Mouse (Mus musculus) layer of hippocampus, postnatal 10 days (tissue): ENCODE results near the gene Zfp775. TPM values are rescaled to one million over a fixed set of nuclear protein-coding genes. Genes with fewer than 3 reads are reported as not detected.
A peak's percentile ranks its signal among the peaks of the same experiment; 100 is the strongest.

Experiments
- DNase-seq, 2 experiments: peaks; one replicate each; pipeline ENCODE4 v3.0.0; 2021; ENCODE audit warnings: low spot score in 2 of 2
- long read RNA-seq: library from polyadenylated mRNA; stranded (forward); transcript quantifications from one replicate; pipeline ENCODE4 v2.0.0, GENCODE M21; 2023
- total RNA-seq, 2 experiments: library from RNA; stranded (reverse); gene quantifications; 2 replicates each; pipeline ENCODE4 v1.2.3; 2021

Gene Zfp775
- 1 to 10 TPM; 5.6 to 6.6 TPM for total RNA-seq
- long read RNA-seq, full-length matches to known transcripts: 2 of 4 reads
- long read RNA-seq, partial matches to known transcripts: 0 of 4 reads
- long read RNA-seq, other reads (novel, unspliced or antisense): 2 of 4 reads

DNA sequence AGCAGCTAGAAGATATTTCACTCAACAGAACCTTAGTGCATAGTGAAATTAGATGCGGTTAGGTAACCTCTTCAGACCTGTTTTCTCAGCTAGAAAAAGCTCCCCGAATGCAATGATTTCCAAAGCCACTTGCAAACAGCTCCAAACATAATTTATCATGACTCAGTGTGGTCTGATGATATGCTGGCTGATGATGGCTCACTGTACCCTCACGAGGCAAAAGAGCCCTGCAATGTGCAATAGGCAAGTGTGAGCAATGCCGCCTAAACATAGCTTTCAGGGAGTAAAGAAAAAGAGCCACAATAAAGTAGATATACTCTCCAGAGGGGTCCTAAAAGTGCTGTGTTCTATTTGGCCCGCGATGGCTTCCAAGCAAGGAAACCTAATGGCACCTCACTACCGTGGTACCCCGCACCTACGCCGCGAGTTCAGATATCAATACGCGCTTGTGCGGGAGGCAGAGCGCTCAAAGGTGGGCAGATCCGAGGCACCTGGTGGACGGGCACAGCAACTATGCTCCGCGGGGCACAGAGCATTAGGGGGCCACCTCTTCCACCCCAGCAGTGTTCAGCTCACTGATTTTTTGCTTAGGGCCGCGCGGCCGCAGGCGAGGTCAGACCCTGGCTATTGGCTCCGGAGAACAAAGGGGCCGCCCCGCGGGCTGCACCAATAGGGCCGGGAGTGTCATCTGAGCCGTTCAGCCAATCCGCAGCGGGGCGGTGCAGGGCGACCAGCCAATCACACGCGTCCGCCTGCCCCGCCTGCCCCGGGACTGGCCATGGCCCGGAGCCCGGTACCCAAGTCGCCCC lies at the start of gene Zfp775:
Gene Zfp775 (plus strand): TSS at position 793 of the 809 bp plus-strand sequence.
- DNase-seq: peak; percentile 96 to 98

DNA sequence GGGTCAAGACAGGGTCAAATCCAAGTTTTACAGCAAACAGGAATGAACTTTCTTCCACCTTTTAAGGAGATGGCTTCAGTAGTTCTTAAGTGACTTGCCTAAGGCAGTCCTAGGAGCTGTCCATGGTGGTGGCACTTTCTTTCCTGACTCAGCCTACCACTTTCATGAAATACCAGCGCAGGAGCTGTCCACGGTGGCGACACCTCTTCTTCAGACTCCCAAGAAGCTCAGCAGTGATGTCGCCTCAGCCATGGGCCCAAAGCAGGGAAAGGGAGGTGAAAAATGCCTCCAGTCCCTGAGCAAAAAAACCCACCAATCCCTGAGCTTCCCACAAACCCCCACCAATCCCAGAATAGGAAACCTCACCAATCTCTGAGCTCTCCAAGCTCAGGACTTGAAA lies 48.9 kb upstream of the Zfp775 start:
- no peak for DNase-seq

DNA sequence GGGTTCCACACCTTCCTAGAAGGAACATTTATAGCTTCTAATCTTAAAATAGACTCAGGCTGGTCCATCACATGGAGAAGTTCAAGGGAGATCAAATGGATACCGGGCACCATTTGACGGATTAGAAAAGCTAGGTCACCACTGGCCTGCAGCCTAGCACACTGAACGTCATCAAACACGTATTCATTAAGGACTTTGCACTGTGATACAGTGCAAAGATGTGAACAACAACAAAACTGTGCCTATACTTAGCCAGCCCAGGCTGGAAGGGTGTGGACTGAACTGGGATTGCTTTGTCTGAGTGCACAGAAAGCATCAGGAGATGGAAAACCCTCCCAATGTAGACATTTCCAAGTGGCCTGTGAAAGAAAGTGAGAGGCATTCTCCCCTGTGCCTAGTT lies 48.0 kb upstream of the Zfp775 start:
- peak in 1 of 2 experiments; percentile 24 for DNase-seq

DNA sequence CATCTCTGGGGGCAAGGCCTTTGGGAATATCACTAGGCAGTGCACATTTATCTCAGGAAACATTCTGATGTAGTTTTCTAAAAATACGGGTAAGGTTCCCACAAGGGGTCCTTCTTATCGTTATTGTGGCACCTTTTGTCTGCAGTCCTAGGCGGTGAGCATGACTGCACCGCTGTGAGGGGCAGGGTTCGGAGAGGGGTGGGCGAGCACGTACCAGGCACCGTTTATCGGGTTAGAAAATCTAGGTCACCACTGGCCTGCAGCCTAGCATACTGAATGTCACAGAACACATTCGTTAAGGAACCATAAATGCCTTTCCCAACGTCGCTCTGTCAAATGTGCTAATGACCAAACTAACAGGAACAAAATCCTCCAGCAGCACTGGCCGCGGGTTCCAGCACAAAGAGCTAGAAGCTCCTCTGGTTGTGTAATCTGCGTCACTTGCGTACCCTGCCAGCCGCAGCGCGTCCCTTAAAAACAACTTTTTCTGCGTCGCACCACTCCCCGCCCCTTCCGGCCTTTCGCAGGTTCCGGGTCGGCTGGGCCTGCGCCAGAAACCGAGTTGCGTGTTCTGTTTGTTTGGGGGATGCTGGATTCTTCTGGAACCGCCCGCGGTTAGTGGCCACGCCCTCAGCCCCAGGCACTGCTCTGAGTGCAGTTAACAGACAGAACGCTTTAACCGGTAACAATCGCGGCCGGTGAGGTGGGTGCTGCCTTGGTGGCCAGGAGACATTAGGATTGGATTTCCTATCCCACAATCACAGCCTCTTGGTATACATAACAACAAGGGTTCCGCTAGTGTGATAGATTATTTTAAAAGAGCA lies 47.4 kb upstream of the Zfp775 start, which contains the start of gene Lrrc61:
Gene Lrrc61 (plus strand): TSS at position 517 of the 824 bp plus-strand sequence.
- DNase-seq: peak; percentile 99

DNA sequence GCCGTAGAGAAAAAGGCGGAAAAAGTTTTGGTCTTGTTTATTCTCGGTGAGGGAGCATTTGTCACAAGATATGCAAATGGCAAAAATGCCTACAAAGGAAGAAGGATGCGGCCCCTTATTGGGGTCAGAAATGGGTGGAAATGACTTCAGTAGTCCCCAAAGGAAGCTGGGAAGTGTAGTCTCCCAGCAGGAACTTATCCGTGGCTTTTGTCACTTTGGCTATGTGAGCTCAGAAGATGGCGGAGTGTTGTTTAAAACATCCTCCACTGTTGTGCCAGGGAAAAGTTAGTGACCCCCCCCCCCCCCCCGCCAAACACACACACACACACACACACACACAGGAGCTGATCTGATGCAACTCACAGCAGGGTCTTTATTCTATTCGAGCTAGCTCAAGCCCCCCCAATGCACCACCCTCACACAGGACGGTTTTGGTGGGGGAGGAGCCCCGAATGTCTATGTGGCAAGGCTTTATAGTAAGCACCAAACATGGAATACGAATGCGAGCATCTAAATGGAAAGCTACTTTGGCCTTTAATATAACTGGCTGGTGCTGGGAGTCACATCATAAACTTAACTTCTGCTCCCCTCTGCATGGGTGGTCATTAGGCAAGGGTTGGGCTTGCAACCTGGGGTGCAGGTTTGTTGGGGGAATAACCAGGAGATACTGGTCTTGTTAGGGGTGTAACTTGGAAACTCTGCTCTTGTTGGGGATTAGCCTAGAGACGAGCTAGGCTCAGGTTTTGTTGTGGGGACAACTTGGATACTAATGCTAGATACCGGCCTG lies 46.6 kb upstream of the Zfp775 start:
- DNase-seq: peak in 1 of 2 experiments; percentile 58

DNA sequence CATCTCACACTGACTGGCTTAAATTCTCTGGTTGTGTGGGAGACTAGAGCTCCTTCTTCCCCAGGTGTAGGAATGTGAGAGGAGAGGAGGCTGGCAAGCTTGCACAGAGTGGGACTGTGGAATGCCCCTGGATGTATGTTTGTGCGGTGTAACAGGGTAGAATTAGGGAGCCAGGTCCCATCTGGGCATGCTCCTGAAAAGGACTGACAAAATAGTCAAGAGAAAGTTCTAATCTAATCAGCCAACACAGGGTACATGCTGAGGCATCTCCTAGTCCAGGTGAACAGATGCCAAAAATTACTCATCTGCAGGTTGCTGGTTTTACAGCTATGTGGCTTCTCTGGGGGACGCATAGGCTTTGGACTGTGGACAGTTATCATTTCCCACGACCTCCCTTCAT lies 45.9 kb upstream of the Zfp775 start:
- DNase-seq: no peak

DNA sequence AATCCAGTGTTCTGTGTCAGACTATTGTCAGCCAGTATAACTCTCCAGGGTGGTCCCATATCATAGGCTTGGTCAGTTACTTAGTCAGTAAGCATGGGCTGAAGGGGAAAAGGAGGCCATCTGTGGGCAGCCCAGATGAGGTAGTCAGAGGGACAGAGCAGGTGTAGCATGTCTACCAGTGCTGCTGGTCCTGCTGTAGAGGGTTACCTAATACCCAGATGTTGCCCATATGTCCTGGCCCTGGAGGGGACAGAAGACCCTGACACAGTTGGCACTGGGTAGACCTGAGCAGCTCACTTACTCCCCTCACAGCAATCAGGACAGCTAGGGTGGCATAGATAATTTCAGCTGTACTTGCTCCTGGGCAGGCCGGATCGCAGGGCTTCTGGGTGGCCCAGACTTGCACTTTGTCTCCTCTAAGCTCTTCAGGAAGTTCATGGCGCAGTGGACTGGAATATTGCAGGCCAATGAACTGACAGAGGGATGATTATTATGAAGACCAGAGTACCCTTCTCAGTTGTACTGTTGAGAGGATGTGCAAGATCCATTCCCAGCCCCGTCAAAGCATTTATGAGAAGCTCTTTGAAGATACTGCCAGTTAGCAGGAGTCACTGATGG lies 36.1 kb upstream of the Zfp775 start:
- DNase-seq: no peak

DNA sequence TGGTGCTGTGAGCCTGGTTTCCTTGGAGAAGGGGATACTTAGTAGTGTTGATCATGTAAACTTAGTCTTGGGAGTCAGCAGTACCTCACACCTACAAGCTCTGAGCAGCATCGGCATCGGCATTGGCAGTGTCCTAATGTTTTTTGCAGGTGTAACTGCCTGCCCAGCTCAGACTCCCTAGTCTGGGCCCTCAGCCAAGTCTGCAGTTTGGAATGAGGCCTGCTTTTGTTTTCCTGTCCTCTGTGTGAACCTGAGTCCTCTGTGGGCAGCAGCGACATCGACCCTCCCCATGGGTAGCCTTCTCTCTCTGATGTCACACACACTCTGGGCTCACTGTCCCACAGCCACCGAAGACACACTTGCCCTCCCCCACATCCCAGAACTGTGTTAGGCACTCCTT lies 35.6 kb upstream of the Zfp775 start:
- peak in 1 of 2 experiments; percentile 33 for DNase-seq

DNA sequence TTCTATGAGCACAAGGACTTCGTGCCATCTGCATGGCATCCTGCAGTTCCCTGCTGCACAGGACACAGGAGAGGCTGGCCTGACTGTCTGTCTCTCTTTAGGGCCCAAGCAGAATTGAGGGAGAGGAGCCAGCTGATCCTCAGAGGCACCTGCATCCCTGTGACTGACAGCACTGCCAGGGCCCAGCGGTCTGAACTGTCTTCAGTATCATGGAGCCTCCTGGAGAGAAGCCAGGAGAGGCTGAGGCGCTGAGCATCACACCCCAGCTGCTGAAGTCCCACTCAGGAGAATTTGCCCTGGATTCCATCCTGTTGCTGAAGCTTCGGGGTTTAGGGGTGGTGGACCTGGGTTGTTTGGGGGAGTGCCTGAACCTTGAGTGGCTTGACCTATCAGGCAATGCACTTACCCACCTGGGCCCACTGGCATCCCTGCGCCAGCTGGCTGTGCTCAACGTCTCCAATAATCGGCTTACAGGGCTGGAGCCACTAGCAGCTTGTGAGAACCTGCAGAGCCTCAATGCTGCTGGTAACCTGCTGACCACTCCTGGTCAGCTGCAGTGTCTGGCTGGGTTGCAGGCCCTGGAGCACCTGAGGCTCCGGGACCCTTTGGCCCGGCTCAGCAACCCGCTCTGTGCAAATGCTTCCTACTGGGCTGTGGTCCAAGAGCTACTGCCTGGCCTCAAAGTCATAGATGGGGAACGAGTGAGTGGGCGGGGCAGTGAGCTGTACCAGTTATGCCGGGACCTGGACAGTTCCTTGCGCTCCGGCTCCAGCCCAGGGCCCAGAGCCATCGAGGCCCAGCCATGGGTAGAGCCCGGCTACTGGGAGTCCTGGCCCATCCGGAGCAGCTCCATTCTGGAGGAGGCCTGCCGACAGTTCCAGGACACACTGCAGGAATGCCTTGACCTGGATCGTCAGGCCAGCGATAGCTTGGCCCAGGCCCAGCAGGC lies 33.6 kb upstream of the Zfp775 start:
- peak in 1 of 2 experiments; percentile 29 for DNase-seq

DNA sequence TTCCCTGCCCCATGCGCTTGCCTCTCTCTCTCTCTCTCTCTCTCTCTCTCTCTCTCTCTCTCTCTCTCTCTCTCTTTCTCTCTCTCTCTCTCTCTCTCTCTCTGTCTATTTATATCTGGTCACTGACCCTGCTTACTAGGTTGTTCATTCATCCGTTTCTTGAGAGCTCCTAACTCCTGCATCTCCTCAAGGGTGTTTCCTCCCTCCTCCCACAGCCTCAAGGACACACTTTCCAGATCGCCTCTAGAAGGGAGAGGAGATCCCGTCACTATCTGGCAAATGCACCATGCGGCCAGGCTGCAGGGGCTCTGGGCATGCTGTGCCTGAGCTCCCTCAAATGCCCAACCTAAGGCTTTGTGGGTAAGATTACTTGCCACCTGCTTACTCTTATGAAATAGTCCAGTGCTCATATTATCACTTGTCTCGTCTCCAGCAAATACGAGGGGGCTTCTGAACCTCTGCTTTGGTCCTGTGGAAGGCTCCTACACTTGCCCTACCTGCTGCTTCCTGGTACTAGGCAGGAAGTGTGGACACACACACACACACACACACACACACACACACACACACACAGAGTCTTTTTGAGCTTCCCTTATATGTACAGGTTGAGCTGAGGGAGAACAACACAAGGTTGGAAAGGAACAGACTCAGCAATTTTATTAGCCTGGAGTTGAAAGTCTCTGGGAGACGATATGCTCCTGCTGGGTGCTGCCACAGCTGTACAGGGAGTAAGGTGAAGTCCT lies 32.6 kb upstream of the Zfp775 start:
- DNase-seq: no peak

DNA sequence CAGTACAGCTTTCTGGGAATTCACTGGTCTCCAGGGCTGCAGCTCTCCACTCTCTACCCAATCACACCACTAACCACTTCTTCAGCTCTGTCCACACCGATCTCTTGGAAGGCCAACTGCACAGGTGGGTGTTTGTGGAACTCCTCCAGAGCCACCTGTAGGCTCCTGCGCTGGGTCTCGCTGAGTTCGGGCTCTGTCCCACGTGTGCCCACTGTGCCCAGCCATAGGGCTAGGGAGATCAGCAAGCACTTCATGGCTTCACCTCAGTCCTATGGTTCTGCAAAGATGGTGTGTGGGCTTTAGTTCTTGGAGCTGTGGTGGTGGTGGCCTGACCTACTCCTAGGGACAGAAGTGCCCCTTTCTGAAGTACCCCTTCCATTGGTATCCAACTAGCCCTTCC lies 29.8 kb upstream of the Zfp775 start:
- DNase-seq: no peak

DNA sequence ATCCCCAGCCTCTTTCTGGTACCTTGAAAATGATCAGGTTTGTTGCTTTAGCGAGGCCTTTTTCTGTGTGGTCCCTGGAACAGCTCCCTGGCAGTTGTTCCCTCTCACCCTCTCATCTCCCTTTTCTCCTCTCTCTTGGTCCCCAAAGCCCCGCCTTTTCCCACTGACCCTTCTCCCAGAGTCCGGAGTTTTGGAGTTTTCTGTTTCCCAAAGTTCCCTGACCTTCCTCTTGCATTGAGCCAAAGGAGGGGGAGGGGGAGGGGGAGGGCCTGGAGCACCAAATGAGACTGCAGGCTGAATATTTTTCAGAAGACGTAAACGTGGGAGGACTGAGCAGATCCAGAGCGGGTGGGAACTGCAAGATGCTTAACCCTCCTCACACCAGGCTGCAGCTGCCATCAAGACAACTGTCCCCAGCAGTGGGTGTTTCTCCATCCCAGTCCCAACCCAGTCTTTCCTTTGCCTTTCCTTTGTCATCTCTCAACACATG lies 29.2 kb upstream of the Zfp775 start, which contains the start of gene Rarres2:
Gene Rarres2 (minus strand): TSS at position 218 of the 490 bp plus-strand sequence.
- no peak for DNase-seq

DNA sequence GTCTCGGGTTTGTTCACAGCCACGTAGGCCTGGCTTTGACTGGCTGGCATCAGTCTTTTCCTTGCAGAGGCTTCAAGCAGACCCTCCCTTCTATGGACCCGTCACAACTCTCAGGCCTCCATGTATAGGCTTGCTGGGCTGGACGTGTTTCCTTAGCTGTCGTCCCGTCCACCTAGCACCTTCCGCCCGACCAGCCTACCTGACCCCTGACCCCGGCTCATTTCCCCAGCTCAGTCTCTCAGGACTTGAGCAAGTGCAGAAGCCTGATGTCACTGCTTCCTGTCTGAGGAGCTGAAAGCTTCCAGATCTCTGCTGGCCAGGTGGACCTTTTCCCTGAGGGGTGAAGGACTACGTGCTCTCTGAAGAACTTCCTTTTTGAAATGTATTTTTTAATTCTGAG lies 28.6 kb upstream of the Zfp775 start:
- DNase-seq: no peak

DNA sequence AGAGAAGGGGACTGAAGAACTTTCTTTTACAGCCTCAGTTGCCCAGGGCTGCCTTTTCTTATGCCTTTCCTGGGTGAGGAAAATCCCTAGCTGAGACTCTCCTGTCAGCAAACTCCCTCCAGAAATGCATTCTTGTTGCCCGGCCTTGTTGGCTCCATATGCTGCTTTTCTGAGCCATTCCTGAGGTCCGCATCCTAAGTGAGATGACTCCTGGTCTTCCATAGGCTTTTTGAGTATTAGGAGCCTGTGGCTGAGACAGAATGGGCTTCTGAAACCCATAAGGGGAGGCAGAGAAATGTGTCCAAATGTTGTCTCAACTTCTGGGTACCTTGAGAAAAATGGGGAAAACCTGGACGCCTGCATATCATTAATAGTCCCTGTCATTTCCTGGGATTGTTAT lies 27.9 kb upstream of the Zfp775 start:
- no peak for DNase-seq

DNA sequence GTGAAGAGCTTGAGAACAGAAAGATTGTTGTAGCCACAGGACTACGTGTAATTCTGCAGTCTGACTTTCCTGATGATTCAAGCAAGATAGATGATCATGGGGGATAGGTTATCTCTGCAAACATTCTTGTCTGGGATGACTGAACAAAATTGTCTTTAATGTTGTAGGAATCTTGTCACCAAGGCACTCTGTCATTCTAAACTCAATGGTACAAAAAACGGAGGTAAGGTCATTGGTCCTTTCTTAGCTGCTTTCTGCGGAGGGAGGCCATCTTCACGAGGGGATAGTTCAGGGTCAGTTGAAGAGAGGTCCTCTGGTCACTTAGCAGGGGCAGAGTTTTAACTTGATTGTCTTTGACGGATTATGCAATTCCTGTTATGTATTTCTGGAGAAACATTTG lies 23.1 kb upstream of the Zfp775 start:
- no peak for DNase-seq

DNA sequence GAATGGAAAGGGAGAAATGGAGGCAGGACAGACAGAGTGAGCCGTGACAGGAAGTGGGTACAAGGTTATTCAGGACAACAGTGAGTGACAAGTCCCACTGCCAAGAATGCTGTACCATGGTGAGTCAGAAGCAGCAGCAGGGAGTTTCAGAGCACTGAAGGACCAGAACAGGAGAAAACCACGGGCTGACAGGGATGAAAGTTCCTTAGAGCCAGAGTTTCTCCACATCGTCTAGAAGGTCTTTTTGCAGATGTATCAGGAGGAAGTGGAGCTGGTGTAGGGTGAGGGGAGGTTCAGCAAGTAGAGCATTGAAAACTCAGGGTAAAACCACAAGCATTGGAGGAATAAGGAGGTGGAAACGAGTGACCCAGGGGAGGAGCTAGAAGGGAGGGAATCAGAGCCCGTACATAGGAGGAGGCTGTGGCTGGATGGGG lies 22.6 kb upstream of the Zfp775 start:
- no peak for DNase-seq

DNA sequence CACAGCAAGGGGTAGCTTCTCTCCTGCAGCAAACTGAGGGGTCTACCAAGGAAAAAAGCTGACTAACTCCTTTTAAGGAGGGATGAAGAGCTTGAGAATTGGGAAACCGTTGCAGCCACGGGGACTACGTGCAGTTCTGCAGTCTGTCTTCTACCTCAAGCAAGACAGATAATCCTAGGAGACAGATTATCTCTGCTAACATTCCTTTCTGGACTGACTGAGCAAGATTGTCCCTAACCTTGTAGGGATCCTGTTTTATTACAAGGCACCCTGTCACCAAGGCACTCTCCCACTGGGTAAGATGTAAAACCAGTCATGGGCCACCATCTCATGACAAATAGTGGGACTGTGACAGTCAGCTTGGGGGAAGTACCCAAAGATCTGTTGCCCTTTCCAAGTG lies 20.6 kb upstream of the Zfp775 start:
- DNase-seq: no peak

DNA sequence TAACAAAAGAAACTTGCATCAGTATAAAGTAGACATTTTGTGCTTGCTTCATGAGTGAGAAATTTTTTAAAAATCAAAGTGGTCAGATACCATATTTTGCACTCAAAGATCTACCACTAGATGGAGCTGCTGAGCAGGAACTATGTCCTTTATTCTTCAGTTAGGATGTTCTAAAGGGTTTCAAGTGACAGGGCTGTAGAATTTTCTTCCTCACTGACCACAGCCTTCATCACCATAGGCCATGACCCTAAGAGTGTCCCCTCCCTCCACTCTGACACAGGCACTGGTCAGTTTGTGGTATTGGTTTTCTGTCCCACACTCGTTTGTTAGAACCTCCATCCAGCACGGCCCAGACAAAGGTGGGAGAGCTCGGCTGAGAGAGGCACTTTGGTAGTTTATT lies 19.8 kb upstream of the Zfp775 start:
- DNase-seq: peak; percentile 21 to 50
